Mouse (Mus musculus): ENCODE results near the gene Dapk1. TPM values are rescaled to one million over a fixed set of nuclear protein-coding genes. Genes with fewer than 3 reads are reported as not detected.

Dapk1 gene
- polyA plus RNA-seq, 1 experiment from 2014 or later, result 14.8 TPM

GRCm38 (mm10) chr13:60573971-60574370, 27.8 kb upstream of the Dapk1 start:
- Histone ChIP-seq H3K4me3 (ENCODE audit: low read depth, low read length) (no peak overlapping the region), H3K4me1 (ENCODE audit: control insufficient read depth, insufficient read depth, low read length) (no peaks in the 10 kb centered on the region), H3K9ac (ENCODE audit: low read length) (no peak overlapping the region), H3K27me3 (ENCODE audit: control insufficient read depth, insufficient read depth, low read length) (no peaks in the 10 kb centered on the region), H3K9me3 (ENCODE audit: control insufficient read depth, low read length) (no peaks in the 10 kb centered on the region), H3K27ac (replicated peaks; ENCODE audit: low read depth, low read length) (no peak overlapping the region), H3K36me3 (ENCODE audit: control insufficient read depth, insufficient read depth, low read length) (no peaks in the 10 kb centered on the region), H3K4me2 (ENCODE audit: low read depth, severe bottlenecking) (no peak overlapping the region)
- no peak for DNase-seq (ENCODE audit: low spot score)
- 71% methylated on average over 8 of the region's 8 CpGs for WGBS
- no peak for ATAC-seq (ENCODE audit: insufficient number of reproducible peaks, low FRiP score, low TSS enrichment, low read depth)

GRCm38 (mm10) chr13:60578541-60578940, 23.2 kb upstream of the Dapk1 start:
- no peaks in the 10 kb centered on the region for H3K36me3 ChIP-seq (ENCODE audit: control insufficient read depth, insufficient read depth, low read length)
- ATAC-seq (ENCODE audit: insufficient number of reproducible peaks, low FRiP score, low TSS enrichment, low read depth) (no peak), DNase-seq (ENCODE audit: low spot score) (no peak)
- H3K4me3 ChIP-seq (ENCODE audit: low read depth, low read length), result no peak overlapping the region
- 69% methylated on average over 3 of the region's 3 CpGs for WGBS
- no peaks in the 10 kb centered on the region for H3K4me1 ChIP-seq (ENCODE audit: control insufficient read depth, insufficient read depth, low read length)
- no peak overlapping the region for H3K27ac ChIP-seq (replicated peaks; ENCODE audit: low read depth, low read length)
- H3K9me3 ChIP-seq (ENCODE audit: control insufficient read depth, low read length), result no peaks in the 10 kb centered on the region
- H3K9ac ChIP-seq (ENCODE audit: low read length), result no peak overlapping the region
- H3K4me2 ChIP-seq (ENCODE audit: low read depth, severe bottlenecking), result no peak overlapping the region
- H3K27me3 ChIP-seq (ENCODE audit: control insufficient read depth, insufficient read depth, low read length), result no peaks in the 10 kb centered on the region

- WGBS, result 86% methylated on average over 3 of the region's 3 CpGs
- Histone ChIP-seq H3K9ac (ENCODE audit: low read length) (no peak overlapping the region), H3K4me2 (ENCODE audit: low read depth, severe bottlenecking) (no peak overlapping the region), H3K36me3 (ENCODE audit: control insufficient read depth, insufficient read depth, low read length) (no peaks in the 10 kb centered on the region), H3K27me3 (ENCODE audit: control insufficient read depth, insufficient read depth, low read length) (no peaks in the 10 kb centered on the region), H3K4me3 (ENCODE audit: low read depth, low read length) (no peak overlapping the region), H3K4me1 (ENCODE audit: control insufficient read depth, insufficient read depth, low read length) (no peaks in the 10 kb centered on the region), H3K27ac (replicated peaks; ENCODE audit: low read depth, low read length) (no peak overlapping the region), H3K9me3 (ENCODE audit: control insufficient read depth, low read length) (no peaks in the 10 kb centered on the region)
- no peak for DNase-seq (ENCODE audit: low spot score)
- ATAC-seq (ENCODE audit: insufficient number of reproducible peaks, low FRiP score, low TSS enrichment, low read depth), result no peak
These were observed 6.9 kb upstream of the Dapk1 start for GRCm38 (mm10) chr13:60594866-60595265.

GRCm38 (mm10) chr13:60595519-60595918, 6.2 kb upstream of the Dapk1 start:
- WGBS, result 97% methylated on average over 6 of the region's 6 CpGs
- no peaks in the 10 kb centered on the region for H3K4me1 ChIP-seq (ENCODE audit: control insufficient read depth, insufficient read depth, low read length)
- no peak overlapping the region for H3K4me2 ChIP-seq (ENCODE audit: low read depth, severe bottlenecking)
- H3K9ac ChIP-seq (ENCODE audit: low read length), result no peak overlapping the region
- no peaks in the 10 kb centered on the region for H3K27me3 ChIP-seq (ENCODE audit: control insufficient read depth, insufficient read depth, low read length)
- DNase-seq (ENCODE audit: low spot score), result no peak
- no peak overlapping the region for H3K27ac ChIP-seq (replicated peaks; ENCODE audit: low read depth, low read length)
- no peak for ATAC-seq (ENCODE audit: insufficient number of reproducible peaks, low FRiP score, low TSS enrichment, low read depth)
- no peak overlapping the region for H3K4me3 ChIP-seq (ENCODE audit: low read depth, low read length)
- no peaks in the 10 kb centered on the region for H3K9me3 ChIP-seq (ENCODE audit: control insufficient read depth, low read length)
- H3K36me3 ChIP-seq (ENCODE audit: control insufficient read depth, insufficient read depth, low read length), result no peaks in the 10 kb centered on the region

DNA sequence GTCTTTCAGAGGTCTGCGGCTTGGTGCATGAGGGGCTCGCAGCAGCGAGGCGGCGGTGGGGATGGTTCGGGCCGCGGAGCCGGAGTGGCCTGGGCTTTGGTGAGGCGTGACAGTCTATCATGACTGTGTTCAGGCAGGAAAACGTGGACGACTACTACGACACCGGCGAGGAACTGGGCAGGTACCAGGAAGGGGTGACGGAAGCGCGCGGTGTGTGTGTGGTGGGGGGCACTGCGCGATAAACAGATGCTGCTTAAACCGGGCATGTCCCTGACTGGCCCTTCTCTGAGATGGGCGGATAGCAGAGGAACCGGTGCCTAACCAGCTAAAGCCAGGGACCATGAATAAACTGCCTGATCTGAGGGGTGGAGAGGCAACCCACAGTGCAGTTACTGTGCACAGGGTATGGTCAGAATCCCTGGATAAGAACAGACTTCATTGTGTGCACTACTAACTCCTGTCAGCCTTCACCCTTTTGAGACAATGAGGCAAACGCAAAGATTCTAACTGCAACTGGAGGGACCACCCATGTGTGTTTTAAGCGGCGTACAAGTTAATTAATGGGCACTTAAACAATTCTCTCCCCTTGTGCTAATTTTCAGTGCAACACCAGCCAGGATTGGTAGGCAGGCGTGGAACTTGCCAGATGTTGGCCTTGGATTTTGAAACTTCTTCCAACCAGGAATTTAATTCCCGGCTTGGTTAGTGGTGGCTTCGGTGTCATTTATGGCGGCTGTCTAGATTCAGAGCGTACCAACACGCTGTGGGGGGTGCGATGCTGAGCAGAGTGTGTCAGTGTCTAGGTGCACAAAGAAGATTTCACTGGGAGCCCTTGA, 887 bp downstream of the Dapk1 start:
- Histone ChIP-seq H3K4me3 (ENCODE audit: low read depth, low read length) (peak overlapping the region; percentile 75), H3K4me1 (ENCODE audit: control insufficient read depth, insufficient read depth, low read length) (no peaks in the 10 kb centered on the region), H3K9ac (ENCODE audit: low read length) (peak overlapping the region; percentile 83), H3K27ac (replicated peaks; ENCODE audit: low read depth, low read length) (peak overlapping the region; percentile 56; the same call in 1 of the 2 replicates), H3K27me3 (ENCODE audit: control insufficient read depth, insufficient read depth, low read length) (no peaks in the 10 kb centered on the region), H3K4me2 (ENCODE audit: low read depth, severe bottlenecking) (peak overlapping the region; percentile 84), H3K36me3 (ENCODE audit: control insufficient read depth, insufficient read depth, low read length) (no peaks in the 10 kb centered on the region), H3K9me3 (ENCODE audit: control insufficient read depth, low read length) (no peaks in the 10 kb centered on the region)
- WGBS, result 7% methylated on average over 34 of the region's 34 CpGs
- peak; percentile 70 for DNase-seq (ENCODE audit: low spot score)
- ATAC-seq (ENCODE audit: insufficient number of reproducible peaks, low FRiP score, low TSS enrichment, low read depth), result peak; percentile 69

DNA sequence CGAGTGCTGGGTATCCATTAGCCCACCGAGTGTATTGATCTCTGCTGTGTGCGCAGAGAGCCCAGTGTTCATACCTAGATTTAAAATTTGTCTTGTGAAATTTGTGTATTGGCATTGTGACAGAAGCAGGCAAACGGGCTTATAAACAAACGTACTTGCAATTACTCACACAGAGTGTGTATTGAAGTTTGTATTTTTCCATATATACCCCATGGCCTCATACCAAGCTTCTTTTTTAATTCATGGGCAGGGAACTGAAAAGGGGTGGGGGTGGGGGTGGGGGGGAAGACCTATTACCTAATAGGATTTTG, 1.5 kb downstream of the Dapk1 start:
- H3K9me3 ChIP-seq (ENCODE audit: control insufficient read depth, low read length), result no peaks in the 10 kb centered on the region
- H3K4me1 ChIP-seq (ENCODE audit: control insufficient read depth, insufficient read depth, low read length), result no peaks in the 10 kb centered on the region
- H3K4me2 ChIP-seq (ENCODE audit: low read depth, severe bottlenecking), result no peak overlapping the region
- WGBS, result 68% methylated on average over 5 of the region's 5 CpGs
- ATAC-seq (ENCODE audit: insufficient number of reproducible peaks, low FRiP score, low TSS enrichment, low read depth), result no peak
- H3K27ac ChIP-seq (replicated peaks; ENCODE audit: low read depth, low read length), result no peak overlapping the region
- H3K36me3 ChIP-seq (ENCODE audit: control insufficient read depth, insufficient read depth, low read length), result no peaks in the 10 kb centered on the region
- no peaks in the 10 kb centered on the region for H3K27me3 ChIP-seq (ENCODE audit: control insufficient read depth, insufficient read depth, low read length)
- H3K4me3 ChIP-seq (ENCODE audit: low read depth, low read length), result no peak overlapping the region
- DNase-seq (ENCODE audit: low spot score), result no peak
- no peak overlapping the region for H3K9ac ChIP-seq (ENCODE audit: low read length)

DNA sequence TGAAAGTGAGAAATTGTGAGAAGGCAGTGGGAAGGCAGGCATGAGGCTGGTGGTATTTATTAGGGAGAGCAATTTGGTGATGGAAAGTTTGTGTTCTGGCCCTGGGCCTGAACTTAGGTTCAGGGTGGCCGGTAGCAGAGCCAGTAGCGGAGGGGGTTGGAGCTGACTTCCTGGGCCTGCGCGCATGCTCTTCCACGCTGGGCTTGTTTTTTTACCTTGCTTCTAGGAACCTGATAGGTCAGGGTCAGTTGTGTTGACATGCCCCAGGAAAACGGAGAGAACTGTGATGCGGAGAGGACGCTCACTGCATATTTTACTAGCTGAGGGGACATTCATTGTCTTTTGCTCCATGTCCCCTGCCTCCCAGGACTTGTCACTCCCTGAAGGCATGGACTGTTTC, 5.7 kb downstream of the Dapk1 start:
- no peaks in the 10 kb centered on the region; the same call in 1 of the 2 replicates for H3K36me3 ChIP-seq (ENCODE audit: control insufficient read depth, insufficient read depth, low read length)
- H3K9ac ChIP-seq (ENCODE audit: low read length), result no peak overlapping the region
- ATAC-seq (ENCODE audit: insufficient number of reproducible peaks, low FRiP score, low TSS enrichment, low read depth) (no peak), DNase-seq (ENCODE audit: low spot score) (no peak)
- H3K27ac ChIP-seq (replicated peaks; ENCODE audit: low read depth, low read length), result no peak overlapping the region
- no peak overlapping the region for H3K4me2 ChIP-seq (ENCODE audit: low read depth, severe bottlenecking)
- no peaks in the 10 kb centered on the region for H3K9me3 ChIP-seq (ENCODE audit: control insufficient read depth, low read length)
- 86% methylated on average over 8 of the region's 8 CpGs for WGBS
- peaks cover 3% of the 10 kb centered on the region; the same call in 1 of the 2 replicates for H3K4me1 ChIP-seq (ENCODE audit: control insufficient read depth, insufficient read depth, low read length)
- H3K27me3 ChIP-seq (ENCODE audit: control insufficient read depth, insufficient read depth, low read length), result no peaks in the 10 kb centered on the region
- H3K4me3 ChIP-seq (ENCODE audit: low read depth, low read length), result no peak overlapping the region

DNA sequence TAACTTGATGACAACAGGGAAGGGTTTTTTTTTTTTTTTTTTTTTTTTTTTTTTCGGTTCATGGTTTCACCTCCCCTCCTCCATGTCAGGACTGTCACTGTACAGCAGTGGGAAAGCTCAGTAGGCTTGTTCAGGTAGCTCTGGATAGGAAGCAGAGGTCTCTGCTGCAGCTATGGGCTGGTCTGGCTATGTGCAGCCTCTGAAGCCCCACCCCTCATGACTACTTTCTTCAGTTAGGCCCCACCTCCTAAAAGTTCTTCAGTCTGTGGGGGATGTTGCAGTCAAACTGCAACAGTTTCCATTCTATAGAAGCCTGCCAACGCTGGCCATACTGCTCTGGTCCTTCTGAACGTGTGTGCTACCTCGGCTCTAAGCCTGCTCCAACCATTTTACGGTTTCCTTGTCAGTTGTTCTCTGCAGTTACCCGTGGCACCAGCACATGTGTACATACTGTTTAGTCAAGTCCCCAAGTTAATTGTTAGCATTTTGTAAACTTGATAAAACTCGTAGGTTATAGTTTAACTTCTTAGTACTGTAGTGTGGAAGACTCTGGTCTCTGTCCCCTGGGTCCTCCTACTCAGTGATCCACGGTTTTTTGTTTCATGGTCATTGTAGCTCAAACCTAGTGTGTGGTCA, 6.8 kb downstream of the Dapk1 start:
- no peak overlapping the region for H3K4me3 ChIP-seq (ENCODE audit: low read depth, low read length)
- no peaks in the 10 kb centered on the region for H3K9me3 ChIP-seq (ENCODE audit: control insufficient read depth, low read length)
- H3K27ac ChIP-seq (replicated peaks; ENCODE audit: low read depth, low read length), result no peak overlapping the region
- 75% methylated on average over 8 of the region's 8 CpGs for WGBS
- ATAC-seq (ENCODE audit: insufficient number of reproducible peaks, low FRiP score, low TSS enrichment, low read depth) (no peak), DNase-seq (ENCODE audit: low spot score) (no peak)
- no peak overlapping the region for H3K9ac ChIP-seq (ENCODE audit: low read length)
- H3K4me1 ChIP-seq (ENCODE audit: control insufficient read depth, insufficient read depth, low read length), result peaks cover 3% of the 10 kb centered on the region; the same call in 1 of the 2 replicates
- H3K27me3 ChIP-seq (ENCODE audit: control insufficient read depth, insufficient read depth, low read length), result no peaks in the 10 kb centered on the region
- H3K4me2 ChIP-seq (ENCODE audit: low read depth, severe bottlenecking), result no peak overlapping the region
- no peaks in the 10 kb centered on the region; the same call in 1 of the 2 replicates for H3K36me3 ChIP-seq (ENCODE audit: control insufficient read depth, insufficient read depth, low read length)

Measured in limb, embryonic 11.5 days (tissue).